Mouse (Mus musculus): ENCODE results near the gene Bend3. TPM values are rescaled to one million over a fixed set of nuclear protein-coding genes. Genes with fewer than 3 reads are reported as not detected.
"Not testable (repeated sequence)": the region's sequence is repeated elsewhere in the genome, so short reads cannot be mapped to it uniquely, and the experiment has no call there.

Gene Bend3
- polyA plus RNA-seq, 1 experiment from 2014 or later = 8.8 TPM

GRCm38 (mm10) chr10:43507051-43507450 is 28.4 kb downstream of the Bend3 start:
- H3K9me3 ChIP-seq (ENCODE audit: control insufficient read depth, low read length) = no peaks in the 10 kb centered on the region
- H3K4me2 ChIP-seq (replicated peaks; ENCODE audit: low read depth, low read length) = no peak overlapping the region
- WGBS = 70% methylated on average over 4 of the region's 4 CpGs
- H3K4me1 ChIP-seq (replicated peaks; ENCODE audit: control insufficient read depth, insufficient read depth, low read length) = no peaks in the 10 kb centered on the region
- DNase-seq (ENCODE audit: low spot score) (no peak), ATAC-seq (ENCODE audit: low FRiP score) (no peak)
- H3K4me3 ChIP-seq (ENCODE audit: low read depth, low read length) = no peak overlapping the region
- no peaks in the 10 kb centered on the region for H3K27me3 ChIP-seq (ENCODE audit: control insufficient read depth, insufficient read depth, low read length)
- no peak overlapping the region for H3K9ac ChIP-seq (ENCODE audit: low read depth, low read length)
- no peak overlapping the region for H3K27ac ChIP-seq (ENCODE audit: low read depth, low read length)
- H3K36me3 ChIP-seq (ENCODE audit: control insufficient read depth, insufficient read depth, low read length) = peaks cover 9% of the 10 kb centered on the region; the same call in 1 of the 2 replicates

GRCm38 (mm10) chr10:43509228-43509627 is 30.6 kb downstream of the Bend3 start:
- no peaks in the 10 kb centered on the region for H3K9me3 ChIP-seq (ENCODE audit: control insufficient read depth, low read length)
- no peak for ATAC-seq (ENCODE audit: low FRiP score)
- H3K27ac ChIP-seq (ENCODE audit: low read depth, low read length) = no peak overlapping the region
- H3K4me3 ChIP-seq (ENCODE audit: low read depth, low read length) = no peak overlapping the region
- no peak overlapping the region for H3K9ac ChIP-seq (ENCODE audit: low read depth, low read length)
- no peak for DNase-seq (ENCODE audit: low spot score)
- no peak overlapping the region for H3K4me2 ChIP-seq (replicated peaks; ENCODE audit: low read depth, low read length)
- H3K36me3 ChIP-seq (ENCODE audit: control insufficient read depth, insufficient read depth, low read length) = peaks cover 9% of the 10 kb centered on the region; the same call in 1 of the 2 replicates
- no peaks in the 10 kb centered on the region for H3K27me3 ChIP-seq (ENCODE audit: control insufficient read depth, insufficient read depth, low read length)
- WGBS = over 99% methylated on average over 7 of the region's 7 CpGs
- no peaks in the 10 kb centered on the region for H3K4me1 ChIP-seq (replicated peaks; ENCODE audit: control insufficient read depth, insufficient read depth, low read length)

- WGBS = 94% methylated on average over 10 of the region's 10 CpGs
- H3K27me3 ChIP-seq (ENCODE audit: control insufficient read depth, insufficient read depth, low read length) = no peaks in the 10 kb centered on the region
- no peaks in the 10 kb centered on the region for H3K9me3 ChIP-seq (ENCODE audit: control insufficient read depth, low read length)
- peaks cover 9% of the 10 kb centered on the region; the same call in 1 of the 2 replicates for H3K36me3 ChIP-seq (ENCODE audit: control insufficient read depth, insufficient read depth, low read length)
- no peak for DNase-seq (ENCODE audit: low spot score)
- no peak overlapping the region for H3K4me2 ChIP-seq (replicated peaks; ENCODE audit: low read depth, low read length)
- no peak for ATAC-seq (ENCODE audit: low FRiP score)
- H3K4me1 ChIP-seq (replicated peaks; ENCODE audit: control insufficient read depth, insufficient read depth, low read length) = no peaks in the 10 kb centered on the region
- H3K9ac ChIP-seq (ENCODE audit: low read depth, low read length) = no peak overlapping the region
- no peak overlapping the region for H3K27ac ChIP-seq (ENCODE audit: low read depth, low read length)
- no peak overlapping the region for H3K4me3 ChIP-seq (ENCODE audit: low read depth, low read length)
Measured at GRCm38 (mm10) chr10:43512976-43513375, 34.3 kb downstream of the Bend3 start.

- Histone ChIP-seq H3K36me3 (ENCODE audit: control insufficient read depth, insufficient read depth, low read length) (no peaks in the 10 kb centered on the region; the same call in 1 of the 2 replicates), H3K27ac (ENCODE audit: low read depth, low read length) (no peak overlapping the region), H3K4me1 (replicated peaks; ENCODE audit: control insufficient read depth, insufficient read depth, low read length) (no peaks in the 10 kb centered on the region), H3K4me3 (ENCODE audit: low read depth, low read length) (no peak overlapping the region), H3K27me3 (ENCODE audit: control insufficient read depth, insufficient read depth, low read length) (no peaks in the 10 kb centered on the region), H3K9ac (ENCODE audit: low read depth, low read length) (no peak overlapping the region), H3K4me2 (replicated peaks; ENCODE audit: low read depth, low read length) (no peak overlapping the region), H3K9me3 (ENCODE audit: control insufficient read depth, low read length) (no peaks in the 10 kb centered on the region)
- WGBS = 78% methylated on average over 6 of the region's 6 CpGs
- ATAC-seq (ENCODE audit: low FRiP score) = no peak
- DNase-seq (ENCODE audit: low spot score) = no peak
Measured at GRCm38 (mm10) chr10:43516992-43517660, 38.5 kb downstream of the Bend3 start.

- Histone ChIP-seq H3K4me3 (ENCODE audit: low read depth, low read length) (no peak overlapping the region), H3K4me1 (replicated peaks; ENCODE audit: control insufficient read depth, insufficient read depth, low read length) (no peaks in the 10 kb centered on the region), H3K36me3 (ENCODE audit: control insufficient read depth, insufficient read depth, low read length) (no peaks in the 10 kb centered on the region; the same call in 1 of the 2 replicates), H3K9me3 (ENCODE audit: control insufficient read depth, low read length) (no peaks in the 10 kb centered on the region), H3K9ac (ENCODE audit: low read depth, low read length) (no peak overlapping the region), H3K4me2 (replicated peaks; ENCODE audit: low read depth, low read length) (no peak overlapping the region), H3K27ac (ENCODE audit: low read depth, low read length) (no peak overlapping the region), H3K27me3 (ENCODE audit: control insufficient read depth, insufficient read depth, low read length) (no peaks in the 10 kb centered on the region)
- no peak for ATAC-seq (ENCODE audit: low FRiP score)
- no peak for DNase-seq (ENCODE audit: low spot score)
- WGBS = 74% methylated on average over 4 of the region's 4 CpGs
Measured at GRCm38 (mm10) chr10:43517836-43518235, 39.2 kb downstream of the Bend3 start.

- H3K27me3 ChIP-seq (ENCODE audit: control insufficient read depth, insufficient read depth, low read length) = no peaks in the 10 kb centered on the region
- ATAC-seq (ENCODE audit: low FRiP score) (no peak), DNase-seq (ENCODE audit: low spot score) (no peak)
- 80% methylated on average over 12 of the region's 13 CpGs for WGBS
- H3K4me2 ChIP-seq (replicated peaks; ENCODE audit: low read depth, low read length) = no peak overlapping the region
- no peaks in the 10 kb centered on the region for H3K4me1 ChIP-seq (replicated peaks; ENCODE audit: control insufficient read depth, insufficient read depth, low read length)
- no peaks in the 10 kb centered on the region for H3K9me3 ChIP-seq (ENCODE audit: control insufficient read depth, low read length)
- H3K36me3 ChIP-seq (ENCODE audit: control insufficient read depth, insufficient read depth, low read length) = no peaks in the 10 kb centered on the region
- no peak overlapping the region for H3K27ac ChIP-seq (ENCODE audit: low read depth, low read length)
- no peak overlapping the region for H3K4me3 ChIP-seq (ENCODE audit: low read depth, low read length)
- no peak overlapping the region for H3K9ac ChIP-seq (ENCODE audit: low read depth, low read length)
Measured at GRCm38 (mm10) chr10:43518368-43518767, 39.7 kb downstream of the Bend3 start.

GRCm38 (mm10) chr10:43519977-43520376 is 41.3 kb downstream of the Bend3 start:
- Histone ChIP-seq H3K4me2 (replicated peaks; ENCODE audit: low read depth, low read length) (no peak overlapping the region), H3K36me3 (ENCODE audit: control insufficient read depth, insufficient read depth, low read length) (no peaks in the 10 kb centered on the region), H3K27ac (ENCODE audit: low read depth, low read length) (no peak overlapping the region), H3K9me3 (ENCODE audit: control insufficient read depth, low read length) (no peaks in the 10 kb centered on the region), H3K4me3 (ENCODE audit: low read depth, low read length) (no peak overlapping the region), H3K4me1 (replicated peaks; ENCODE audit: control insufficient read depth, insufficient read depth, low read length) (no peaks in the 10 kb centered on the region), H3K27me3 (ENCODE audit: control insufficient read depth, insufficient read depth, low read length) (no peaks in the 10 kb centered on the region), H3K9ac (ENCODE audit: low read depth, low read length) (no peak overlapping the region)
- ATAC-seq (ENCODE audit: low FRiP score) = no peak
- DNase-seq (ENCODE audit: low spot score) = no peak
- 96% methylated on average over 2 of the region's 2 CpGs for WGBS

GRCm38 (mm10) chr10:43523931-43524330 is 45.3 kb downstream of the Bend3 start, which contains the start of gene Gm9803:
TSS of gene Gm9803 (plus strand) at chr10:43524084.
- WGBS = over 99% methylated on average over 10 of the region's 10 CpGs
- not testable (repeated sequence) for DNase-seq (ENCODE audit: low spot score); ATAC-seq (ENCODE audit: low FRiP score)

More at GRCm38 (mm10) chr10:43523931-43524330, 45.3 kb downstream of the Bend3 start, which contains the start of gene Gm9803:
- H3K36me3 ChIP-seq (ENCODE audit: control insufficient read depth, insufficient read depth, low read length); H3K9ac ChIP-seq (ENCODE audit: low read depth, low read length); H3K27ac ChIP-seq (ENCODE audit: low read depth, low read length); H3K27me3 ChIP-seq (ENCODE audit: control insufficient read depth, insufficient read depth, low read length); H3K4me2 ChIP-seq (replicated peaks; ENCODE audit: low read depth, low read length); H3K9me3 ChIP-seq (ENCODE audit: control insufficient read depth, low read length); H3K4me1 ChIP-seq (replicated peaks; ENCODE audit: control insufficient read depth, insufficient read depth, low read length); H3K4me3 ChIP-seq (ENCODE audit: low read depth, low read length): not testable (repeated sequence)
